In the genomic region with DNA sequence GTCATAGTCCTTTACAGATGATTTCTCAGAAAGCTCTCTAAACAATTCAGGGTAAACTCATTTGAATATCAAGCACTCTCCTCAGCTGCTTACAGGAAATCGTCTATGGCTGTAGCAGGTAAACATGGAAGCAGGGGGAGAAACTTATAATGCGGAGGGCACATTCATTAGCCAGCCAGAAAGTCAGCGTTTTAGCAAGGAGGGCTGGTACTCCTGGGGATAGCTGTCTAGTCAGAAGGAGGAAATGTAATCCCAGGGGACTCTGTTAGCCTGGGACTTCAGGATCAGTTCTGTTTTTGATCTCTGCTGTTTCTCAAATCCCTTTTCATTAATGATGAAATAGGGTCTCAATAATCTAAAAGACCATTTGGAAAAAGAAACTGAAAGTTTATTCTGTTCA, we compare ENCODE assay signal across 18 mouse cellular contexts.
"Had no signal": no experiment of that assay in that cellular context is flagged by ENCODE, and none has a peak within 500 bp of the region (broad histone marks: within the 10 kb centered on the region; RNA-seq: fewer than 3 reads in every experiment).

No protein-coding gene starts in this region.

- H3K9me3 ChIP-seq: liver, embryonic 13.5 days; liver, embryonic 15.5 days; lung, embryonic 15.5 days; neural tube, embryonic 12.5 days; stomach, embryonic 15.5 days had no signal

- DNase-seq: liver; liver, embryonic 13.5 days; liver, postnatal 0 days; lung, adult 2 months; lung, postnatal 14 days; lung, postnatal 36 days; right cerebral cortex, postnatal 14 days; thymus, adult 2 months; thymus, postnatal 25 days; thymus, postnatal 4 days had no signal

- H3K9ac ChIP-seq: liver, embryonic 13.5 days; liver, embryonic 15.5 days; liver, postnatal 0 days; lung, embryonic 15.5 days; neural tube, embryonic 12.5 days; stomach, embryonic 15.5 days had no signal

- H3K4me1 ChIP-seq: lung, embryonic 15.5 days; neural tube, embryonic 12.5 days; stomach, embryonic 15.5 days had no signal

- H3K27me3 ChIP-seq: liver, embryonic 13.5 days; liver, embryonic 15.5 days; lung, embryonic 15.5 days; neural tube, embryonic 12.5 days; stomach, embryonic 15.5 days had no signal

- ATAC-seq: liver, postnatal 0 days; lung, postnatal 0 days had no signal

- H3K4me2 ChIP-seq: liver, embryonic 11.5 days; liver, embryonic 13.5 days; liver, embryonic 15.5 days; lung, embryonic 15.5 days; neural tube, embryonic 12.5 days; stomach, embryonic 15.5 days had no signal

- H3K36me3 ChIP-seq: liver, embryonic 13.5 days; liver, embryonic 15.5 days; lung, embryonic 15.5 days; neural tube, embryonic 12.5 days; stomach, embryonic 15.5 days had no signal

- H3K27ac ChIP-seq: liver, embryonic 13.5 days; liver, embryonic 15.5 days; lung, embryonic 15.5 days; macrophage; neural tube, embryonic 12.5 days; stomach, embryonic 15.5 days; stomach, postnatal 0 days had no signal

- H3K4me3 ChIP-seq: liver, embryonic 13.5 days; liver, embryonic 15.5 days; lung, embryonic 15.5 days; neural tube, embryonic 12.5 days; stomach, embryonic 15.5 days had no signal
